Mouse (Mus musculus): ENCODE measurements around the gene Svopl. TPM values are rescaled to one million over a fixed set of nuclear protein-coding genes. Genes with fewer than 3 reads are reported as not detected.

The Svopl gene
- polyA plus RNA-seq, 1 experiment = 0.02 TPM

- no peaks in the 10 kb centered on the region for H3K79me3 ChIP-seq (ENCODE audit: low read depth)
- H3K27me3 ChIP-seq (ENCODE audit: control insufficient read depth, insufficient read depth, insufficient read length) = no peaks in the 10 kb centered on the region
- no peak overlapping the region for H3K4me3 ChIP-seq (ENCODE audit: insufficient read depth, poor library complexity, severe bottlenecking)
- H3K79me2 ChIP-seq (ENCODE audit: control insufficient read depth, insufficient read depth) = no peaks in the 10 kb centered on the region
- no peaks in the 10 kb centered on the region for H3K36me3 ChIP-seq (ENCODE audit: control insufficient read depth, insufficient read depth)
- no peak overlapping the region for H3ac ChIP-seq (ENCODE audit: control insufficient read depth, insufficient read length, low read depth)
- TF ChIP-seq CEBPB (IDR thresholded peaks at IDR 0.05; ENCODE audit: low read depth) = no peak
- TF ChIP-seq MAX (IDR thresholded peaks at IDR 0.05) = no peak
- TF ChIP-seq MYOG (IDR thresholded peaks at IDR 0.05; ENCODE audit: control insufficient read depth, extremely low read depth, insufficient read length) = no peak
- TF ChIP-seq CTCF (IDR thresholded peaks at IDR 0.05; ENCODE audit: control insufficient read depth, insufficient read depth, insufficient read length) = no peak
- TF ChIP-seq FOSL1 (IDR thresholded peaks at IDR 0.05; ENCODE audit: insufficient read depth, low read length, poor library complexity, severe bottlenecking) = no peak
- no peak for TF ChIP-seq MYOD1 (IDR thresholded peaks at IDR 0.05; ENCODE audit: control insufficient read depth, insufficient read length, low read depth)
- no peak for TF ChIP-seq USF1 (IDR thresholded peaks at IDR 0.05; ENCODE audit: low read depth)
Measured at GRCm38 (mm10) chr6:38049601-38050000, 2.8 kb upstream of the Svopl start.

GRCm38 (mm10) chr6:38048800-38049561 lies 2.2 kb upstream of the Svopl start:
- no peaks in the 10 kb centered on the region for H3K79me2 ChIP-seq (ENCODE audit: control insufficient read depth, insufficient read depth)
- no peak for TF ChIP-seq MYOG (IDR thresholded peaks at IDR 0.05; ENCODE audit: control insufficient read depth, extremely low read depth, insufficient read length)
- TF ChIP-seq MYOD1 (IDR thresholded peaks at IDR 0.05; ENCODE audit: control insufficient read depth, insufficient read length, low read depth) = no peak
- H3K4me3 ChIP-seq (ENCODE audit: insufficient read depth, poor library complexity, severe bottlenecking) = no peak overlapping the region
- no peaks in the 10 kb centered on the region for H3K79me3 ChIP-seq (ENCODE audit: low read depth)
- no peak overlapping the region for H3ac ChIP-seq (ENCODE audit: control insufficient read depth, insufficient read length, low read depth)
- H3K36me3 ChIP-seq (ENCODE audit: control insufficient read depth, insufficient read depth) = no peaks in the 10 kb centered on the region
- no peaks in the 10 kb centered on the region for H3K27me3 ChIP-seq (ENCODE audit: control insufficient read depth, insufficient read depth, insufficient read length)

GRCm38 (mm10) chr6:38048003-38048402 lies 1.2 kb upstream of the Svopl start:
- H3K27me3 ChIP-seq (ENCODE audit: control insufficient read depth, insufficient read depth, insufficient read length) = no peaks in the 10 kb centered on the region
- no peaks in the 10 kb centered on the region for H3K36me3 ChIP-seq (ENCODE audit: control insufficient read depth, insufficient read depth)
- no peaks in the 10 kb centered on the region for H3K79me3 ChIP-seq (ENCODE audit: low read depth)
- no peak for TF ChIP-seq MYOD1 (IDR thresholded peaks at IDR 0.05; ENCODE audit: control insufficient read depth, insufficient read length, low read depth)
- TF ChIP-seq CEBPB (IDR thresholded peaks at IDR 0.05; ENCODE audit: low read depth) = no peak
- no peak for TF ChIP-seq MAX (IDR thresholded peaks at IDR 0.05)
- TF ChIP-seq CTCF (IDR thresholded peaks at IDR 0.05; ENCODE audit: control insufficient read depth, insufficient read depth, insufficient read length) = no peak
- no peak for TF ChIP-seq USF1 (IDR thresholded peaks at IDR 0.05; ENCODE audit: low read depth)
- no peak for TF ChIP-seq FOSL1 (IDR thresholded peaks at IDR 0.05; ENCODE audit: insufficient read depth, low read length, poor library complexity, severe bottlenecking)
- no peak for TF ChIP-seq MYOG (IDR thresholded peaks at IDR 0.05; ENCODE audit: control insufficient read depth, extremely low read depth, insufficient read length)
- no peak overlapping the region for H3K4me3 ChIP-seq (ENCODE audit: insufficient read depth, poor library complexity, severe bottlenecking)
- H3K79me2 ChIP-seq (ENCODE audit: control insufficient read depth, insufficient read depth) = no peaks in the 10 kb centered on the region
- H3ac ChIP-seq (ENCODE audit: control insufficient read depth, insufficient read length, low read depth) = no peak overlapping the region

GRCm38 (mm10) chr6:38032801-38033566 lies 13.8 kb downstream of the Svopl start:
- Histone ChIP-seq H3K36me3 (ENCODE audit: control insufficient read depth, insufficient read depth) (no peaks in the 10 kb centered on the region), H3K4me3 (ENCODE audit: insufficient read depth, poor library complexity, severe bottlenecking) (no peak overlapping the region), H3K79me2 (ENCODE audit: control insufficient read depth, insufficient read depth) (no peaks in the 10 kb centered on the region), H3K27me3 (ENCODE audit: control insufficient read depth, insufficient read depth, insufficient read length) (no peaks in the 10 kb centered on the region), H3ac (ENCODE audit: control insufficient read depth, insufficient read length, low read depth) (no peak overlapping the region), H3K79me3 (ENCODE audit: low read depth) (no peaks in the 10 kb centered on the region)
- TF ChIP-seq CTCF (IDR thresholded peaks at IDR 0.05; ENCODE audit: control insufficient read depth, insufficient read depth, insufficient read length) = no peak
- TF ChIP-seq MAX (IDR thresholded peaks at IDR 0.05) = no peak
- TF ChIP-seq MYOG (IDR thresholded peaks at IDR 0.05; ENCODE audit: control insufficient read depth, extremely low read depth, insufficient read length) = no peak
- no peak for TF ChIP-seq MYOD1 (IDR thresholded peaks at IDR 0.05; ENCODE audit: control insufficient read depth, insufficient read length, low read depth)
- TF ChIP-seq CEBPB (IDR thresholded peaks at IDR 0.05; ENCODE audit: low read depth) = no peak
- TF ChIP-seq USF1 (IDR thresholded peaks at IDR 0.05; ENCODE audit: low read depth) = no peak
- no peak for TF ChIP-seq FOSL1 (IDR thresholded peaks at IDR 0.05; ENCODE audit: insufficient read depth, low read length, poor library complexity, severe bottlenecking)

GRCm38 (mm10) chr6:38031924-38032540 lies 14.8 kb downstream of the Svopl start:
- no peak overlapping the region for H3K4me3 ChIP-seq (ENCODE audit: insufficient read depth, poor library complexity, severe bottlenecking)
- no peaks in the 10 kb centered on the region for H3K79me2 ChIP-seq (ENCODE audit: control insufficient read depth, insufficient read depth)
- no peaks in the 10 kb centered on the region for H3K79me3 ChIP-seq (ENCODE audit: low read depth)
- H3K36me3 ChIP-seq (ENCODE audit: control insufficient read depth, insufficient read depth) = no peaks in the 10 kb centered on the region
- no peaks in the 10 kb centered on the region for H3K27me3 ChIP-seq (ENCODE audit: control insufficient read depth, insufficient read depth, insufficient read length)
- TF ChIP-seq MYOD1 (IDR thresholded peaks at IDR 0.05; ENCODE audit: control insufficient read depth, insufficient read length, low read depth) (no peak), CTCF (IDR thresholded peaks at IDR 0.05; ENCODE audit: control insufficient read depth, insufficient read depth, insufficient read length) (no peak), CEBPB (IDR thresholded peaks at IDR 0.05; ENCODE audit: low read depth) (no peak), MAX (IDR thresholded peaks at IDR 0.05) (no peak), USF1 (IDR thresholded peaks at IDR 0.05; ENCODE audit: low read depth) (no peak), FOSL1 (IDR thresholded peaks at IDR 0.05; ENCODE audit: insufficient read depth, low read length, poor library complexity, severe bottlenecking) (no peak), MYOG (IDR thresholded peaks at IDR 0.05; ENCODE audit: control insufficient read depth, extremely low read depth, insufficient read length) (no peak)
- H3ac ChIP-seq (ENCODE audit: control insufficient read depth, insufficient read length, low read depth) = no peak overlapping the region

All from C2C12 (cell line).